Mouse (Mus musculus) midbrain, embryonic 11.5 days (tissue): ENCODE data around the gene Med1. TPM values are rescaled to one million over a fixed set of nuclear protein-coding genes. Genes with fewer than 3 reads are reported as not detected.
A peak's percentile ranks its signal among the peaks of the same experiment; 100 is the strongest.
"Not testable (repeated sequence)": the region's sequence is repeated elsewhere in the genome, so short reads cannot be mapped to it uniquely, and the experiment has no call there.

Source experiments
- ATAC-seq: fragments of 200-750 bp; cut with Nextera tagmentation; 2 replicates; pipeline ENCODE4 v1.8.0; 2017; ENCODE audit warnings: moderate TSS enrichment, moderate library complexity; ENCODE audit not compliant: low FRiP score
- DNase-seq: peaks from one replicate; pipeline ENCODE4 v3.0.0; 2015; ENCODE audit warnings: low spot score; ENCODE audit errors: missing footprints
- H3K27ac ChIP-seq: fragments of 300-500 bp; sonication (generic); 2 replicates; pipeline ENCODE4 v1.5.1; 2014; ENCODE audit warnings: low read depth, low read length
- H3K27me3 ChIP-seq: fragments of 300-500 bp; sonication (generic); 2 replicates; pipeline ENCODE4 v1.6.1; 2014; ENCODE audit warnings: mild to moderate bottlenecking, low read length, moderate library complexity, mixed read lengths; ENCODE audit not compliant: control insufficient read depth, insufficient read depth
- H3K36me3 ChIP-seq: fragments of 300-500 bp; sonication (generic); 2 replicates; pipeline ENCODE4 v1.6.1; 2014; ENCODE audit warnings: mild to moderate bottlenecking, low read length, moderate library complexity, mixed read lengths; ENCODE audit not compliant: control insufficient read depth, insufficient read depth
- H3K4me1 ChIP-seq: fragments of 300-500 bp; sonication (generic); 2 replicates; pipeline ENCODE4 v1.6.1; 2014; ENCODE audit warnings: low read length; ENCODE audit not compliant: control insufficient read depth, insufficient read depth
- H3K4me2 ChIP-seq: fragments of 300-500 bp; sonication (generic); 2 replicates; pipeline ENCODE4 v1.6.1; 2014; ENCODE audit warnings: mild to moderate bottlenecking, moderate library complexity
- H3K4me3 ChIP-seq: fragments of 300-500 bp; sonication (generic); 2 replicates; pipeline ENCODE4 v1.5.1; 2014; ENCODE audit warnings: low read depth, low read length
- H3K9ac ChIP-seq: fragments of 300-500 bp; sonication (generic); 2 replicates; pipeline ENCODE4 v1.6.1; 2014; ENCODE audit warnings: low read length
- H3K9me3 ChIP-seq: fragments of 300-500 bp; sonication (generic); 2 replicates; pipeline ENCODE4 v1.6.1; 2016; ENCODE audit warnings: low read length; ENCODE audit not compliant: control insufficient read depth
- WGBS: fragments of 180-500 bp; shearing (Covaris S2); extraction: QIAGEN DNeasy Blood & Tissue Kit; methylation state at CpG from one replicate; pipeline ENCODE4 v1.1.7; 2014; 5-methylcytosine and 5-hydroxymethylcytosine counted together
- polyA plus RNA-seq: library from polyadenylated mRNA; unstranded; fragments of >200 nt; fragmentation: Nextera tagmentation; extraction: Ambion mirVana; gene quantifications from 2 replicates; pipeline ENCODE4 v1.2.1, GENCODE M21; 2014

Gene Med1
- polyA plus RNA-seq, 1 experiment from 2014 or later: 78.4 TPM

DNA sequence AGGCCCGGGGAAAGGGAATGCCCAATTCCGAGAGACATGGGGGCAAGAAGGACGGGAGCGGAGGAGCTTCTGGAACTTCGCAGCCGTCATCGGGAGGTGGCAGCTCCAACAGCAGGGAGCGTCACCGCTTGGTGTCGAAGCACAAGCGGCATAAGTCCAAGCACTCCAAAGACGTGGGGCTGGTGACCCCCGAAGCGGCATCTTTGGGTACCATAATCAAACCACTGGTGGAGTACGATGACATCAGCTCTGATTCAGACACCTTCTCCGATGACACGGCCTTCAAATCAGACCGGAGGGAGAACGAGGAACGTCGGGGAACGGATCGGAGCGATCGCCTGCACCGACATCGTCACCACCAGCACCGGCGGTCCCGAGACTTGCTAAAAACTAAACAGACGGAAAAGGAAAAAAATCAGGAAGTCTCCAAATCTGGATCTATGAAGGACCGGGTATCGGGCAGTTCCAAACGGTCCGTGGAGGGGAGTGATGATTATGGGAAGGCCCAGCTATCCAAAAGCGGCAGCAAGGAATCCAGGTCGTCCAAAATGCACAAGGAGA lies 10.3 kb upstream of the Med1 start:
- Histone ChIP-seq H3K4me3 (peak overlapping the region; percentile 92), H3K4me1 (peaks cover 6% of the 10 kb centered on the region; the same call in 1 of the 2 replicates), H3K4me2 (peak overlapping the region; percentile 93), H3K9ac (peak overlapping the region; percentile 99), H3K9me3 (no peaks in the 10 kb centered on the region), H3K27me3 (no peaks in the 10 kb centered on the region), H3K27ac (peak overlapping the region; percentile 100), H3K36me3 (no peaks in the 10 kb centered on the region; the same call in 1 of the 2 replicates)
- peak; percentile 95 for DNase-seq
- ATAC-seq: peak; percentile 47
- WGBS: under 1% methylated on average over 37 of the region's 37 CpGs

DNA sequence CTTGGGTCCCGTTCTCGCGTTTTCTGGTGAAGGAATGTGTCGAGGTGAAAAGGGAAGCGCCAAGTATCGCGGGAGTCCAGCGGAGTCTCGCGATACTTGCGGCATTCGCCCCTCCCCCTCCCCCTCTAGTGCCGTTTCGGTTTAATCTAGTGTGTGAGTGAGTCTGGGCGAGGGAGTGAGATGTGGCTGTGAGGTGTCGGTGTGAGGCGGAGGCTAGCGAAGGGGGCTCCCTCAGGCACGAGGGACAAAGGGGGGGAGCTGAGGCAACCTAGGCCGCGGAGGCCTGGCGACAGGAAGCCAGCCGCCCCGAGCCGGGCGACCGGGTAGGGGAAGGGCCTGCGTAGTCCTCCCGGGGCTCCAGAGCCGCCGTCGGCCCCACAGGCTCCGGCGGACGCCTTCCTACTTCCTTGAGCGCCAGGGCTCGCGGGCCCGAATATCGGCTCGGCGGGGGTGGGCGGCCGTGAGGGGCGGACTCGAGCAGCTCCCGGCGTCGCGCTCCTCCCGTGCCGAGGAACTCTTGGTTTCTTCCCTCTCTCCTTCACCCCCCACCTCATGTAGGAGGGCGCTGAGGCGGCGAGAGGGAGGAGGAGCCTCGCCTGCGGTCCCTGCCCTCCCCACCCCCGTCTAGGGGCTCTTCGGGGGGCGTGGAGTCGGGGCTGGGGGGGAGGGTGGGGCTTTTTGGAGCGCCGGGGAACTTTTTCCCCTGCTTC lies 9.7 kb upstream of the Med1 start, which contains the start of gene Cdk12:
Gene Cdk12, plus strand, starts transcription at position 419 of the 710 bp plus-strand sequence.
- no peaks in the 10 kb centered on the region for H3K27me3 ChIP-seq
- H3K36me3 ChIP-seq: no peaks in the 10 kb centered on the region
- peak within 1 kb of the TSS; percentile 100 for H3K27ac ChIP-seq
- H3K4me2 ChIP-seq: peak within 1 kb of the TSS; percentile 93
- H3K4me3 ChIP-seq: peak within 1 kb of the TSS; percentile 92
- DNase-seq: peak; percentile 100
- no peaks in the 10 kb centered on the region for H3K9me3 ChIP-seq
- WGBS: under 1% methylated on average over 62 of the region's 63 CpGs
- H3K4me1 ChIP-seq: peaks cover 6% of the 10 kb centered on the region; the same call in 1 of the 2 replicates
- peak within 1 kb of the TSS; percentile 99 for H3K9ac ChIP-seq
- ATAC-seq: peak; percentile 94

- no peaks in the 10 kb centered on the region for H3K27me3 ChIP-seq
- H3K4me3 ChIP-seq: peak overlapping the region; percentile 92
- DNase-seq (peak; percentile 93), ATAC-seq (peak; percentile 17; the same call in 1 of the 2 replicates)
- peak overlapping the region; percentile 10; the same call in 1 of the 2 replicates for H3K27ac ChIP-seq
- H3K36me3 ChIP-seq: no peaks in the 10 kb centered on the region
- 3% methylated on average over 27 of the region's 27 CpGs for WGBS
- peak overlapping the region; percentile 99 for H3K9ac ChIP-seq
- peak overlapping the region; percentile 71 for H3K4me2 ChIP-seq
- H3K9me3 ChIP-seq: no peaks in the 10 kb centered on the region
- peaks cover 6% of the 10 kb centered on the region; the same call in 1 of the 2 replicates for H3K4me1 ChIP-seq
These were observed 8.9 kb upstream of the Med1 start for GRCm38 (mm10) chr11:98201791-98202640.

- DNase-seq (no peak), ATAC-seq (no peak)
- Histone ChIP-seq H3K27me3 (no peaks in the 10 kb centered on the region), H3K27ac (no peak overlapping the region), H3K4me3 (no peak overlapping the region), H3K4me1 (peaks cover 6% of the 10 kb centered on the region), H3K9ac (no peak overlapping the region), H3K36me3 (peaks cover 8% of the 10 kb centered on the region), H3K4me2 (no peak overlapping the region), H3K9me3 (no peaks in the 10 kb centered on the region)
- WGBS: 91% methylated on average over 5 of the region's 5 CpGs
These were observed 2.3 kb downstream of the Med1 start for GRCm38 (mm10) chr11:98190820-98191219.

- Histone ChIP-seq H3K4me1 (peaks cover 6% of the 10 kb centered on the region), H3K4me3 (no peak overlapping the region), H3K9me3 (no peaks in the 10 kb centered on the region), H3K9ac (no peak overlapping the region), H3K27ac (no peak overlapping the region), H3K36me3 (peaks cover 24% of the 10 kb centered on the region), H3K27me3 (no peaks in the 10 kb centered on the region), H3K4me2 (no peak overlapping the region)
- 93% methylated on average over 9 of the region's 9 CpGs for WGBS
- no peak for DNase-seq
- ATAC-seq: no peak
These were observed 5.3 kb downstream of the Med1 start for GRCm38 (mm10) chr11:98187640-98188395.

DNA sequence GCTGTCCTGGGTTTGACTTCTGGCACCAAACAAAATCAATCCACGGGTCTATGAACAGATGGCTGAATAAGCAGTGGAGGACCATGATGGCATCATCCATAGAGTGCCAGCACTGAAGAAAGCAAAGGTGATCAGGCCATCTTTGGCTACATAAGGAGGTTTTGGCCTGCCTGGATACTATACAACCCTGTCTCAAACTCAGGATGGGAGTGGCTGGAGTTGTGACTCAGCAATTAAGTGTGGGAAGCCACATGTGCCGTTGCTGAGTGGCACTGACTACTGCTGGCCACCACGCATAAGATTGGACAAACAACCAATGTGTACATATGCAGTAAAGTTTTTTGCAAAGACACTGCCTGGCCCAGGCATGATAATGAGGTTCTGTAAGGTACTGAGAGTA lies 10.9 kb downstream of the Med1 start:
- H3K4me3 ChIP-seq, H3K4me2 ChIP-seq, H3K9ac ChIP-seq, H3K9me3 ChIP-seq, DNase-seq, ATAC-seq, H3K27ac ChIP-seq, H3K4me1 ChIP-seq, H3K27me3 ChIP-seq: not testable (repeated sequence)
- 98% methylated on average over 3 of the region's 3 CpGs for WGBS
- H3K36me3 ChIP-seq: peaks cover 40% of the 10 kb centered on the region

- Histone ChIP-seq H3K4me3 (no peak overlapping the region), H3K4me2 (no peak overlapping the region), H3K4me1 (no peaks in the 10 kb centered on the region), H3K27me3 (no peaks in the 10 kb centered on the region), H3K9ac (no peak overlapping the region), H3K27ac (no peak overlapping the region), H3K36me3 (peaks cover 15% of the 10 kb centered on the region), H3K9me3 (no peaks in the 10 kb centered on the region)
- 93% methylated on average over 1 of the region's 1 CpGs for WGBS
- no peak for DNase-seq
- ATAC-seq: no peak
These were observed 24.7 kb downstream of the Med1 start for GRCm38 (mm10) chr11:98168400-98168799.

DNA sequence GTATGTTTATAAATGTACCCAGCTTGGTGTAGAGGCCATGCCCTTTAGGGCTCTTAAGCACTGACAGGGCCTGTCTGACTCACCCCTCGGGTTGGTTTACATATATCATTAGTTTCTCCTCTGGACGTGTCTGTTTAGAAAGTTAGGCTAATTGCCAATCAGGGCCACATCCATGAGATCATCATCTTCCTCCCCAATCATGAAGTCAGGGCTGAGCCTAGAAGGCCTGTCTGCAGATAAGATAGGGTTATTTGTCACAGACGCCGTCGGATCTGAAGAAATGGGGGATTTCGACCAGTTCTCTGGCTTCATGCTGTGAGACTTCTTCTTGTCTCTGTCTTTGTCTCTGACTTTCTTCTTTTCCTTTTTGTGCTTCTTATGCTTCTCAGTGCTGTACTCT lies 38.0 kb downstream of the Med1 start:
- H3K27me3 ChIP-seq: no peaks in the 10 kb centered on the region
- no peak overlapping the region for H3K27ac ChIP-seq
- no peak overlapping the region for H3K9ac ChIP-seq
- no peaks in the 10 kb centered on the region for H3K9me3 ChIP-seq
- no peak overlapping the region for H3K4me2 ChIP-seq
- no peak overlapping the region for H3K4me3 ChIP-seq
- DNase-seq: no peak
- 91% methylated on average over 6 of the region's 6 CpGs for WGBS
- no peaks in the 10 kb centered on the region for H3K4me1 ChIP-seq
- H3K36me3 ChIP-seq: peaks cover 20% of the 10 kb centered on the region
- no peak for ATAC-seq
